Mouse (Mus musculus) kidney, embryonic 14.5 days (tissue): ENCODE results near the gene Shisa6. TPM values are rescaled to one million over a fixed set of nuclear protein-coding genes. Genes with fewer than 3 reads are reported as not detected.

Experiments used
- ATAC-seq: fragments of 200-750 bp; cut with Nextera tagmentation; 2 replicates; pipeline ENCODE4 v1.8.0; 2017; ENCODE audit warnings: moderate number of reproducible peaks, mild to moderate bottlenecking, moderate TSS enrichment, moderate library complexity; ENCODE audit not compliant: low FRiP score, low TSS enrichment
- H3K27ac ChIP-seq: fragments of 300-500 bp; sonication (generic); 2 replicates; pipeline ENCODE4 v1.5.1; 2014; ENCODE audit warnings: low read depth, mild to moderate bottlenecking, low read length, moderate library complexity, mixed read lengths
- H3K27me3 ChIP-seq: fragments of 300-500 bp; sonication (generic); 2 replicates; pipeline ENCODE4 v1.6.1; 2014; ENCODE audit warnings: mild to moderate bottlenecking, low read length; ENCODE audit not compliant: control insufficient read depth, insufficient read depth
- H3K36me3 ChIP-seq: fragments of 300-500 bp; sonication (generic); 2 replicates; pipeline ENCODE4 v1.6.1; 2014; ENCODE audit warnings: low read length, mixed read lengths; ENCODE audit not compliant: control insufficient read depth, insufficient read depth
- H3K4me1 ChIP-seq: fragments of 300-500 bp; sonication (generic); 2 replicates; pipeline ENCODE4 v1.6.1; 2014; ENCODE audit warnings: low read length, mixed read lengths; ENCODE audit not compliant: control insufficient read depth, insufficient read depth
- H3K4me2 ChIP-seq: fragments of 300-500 bp; sonication (generic); replicated peaks from 2 replicates; pipeline ENCODE4 v1.6.1; 2014; ENCODE audit warnings: low read depth, mild to moderate bottlenecking, low read length
- H3K4me3 ChIP-seq: fragments of 300-500 bp; sonication (generic); 2 replicates; pipeline ENCODE4 v1.5.1; 2014; ENCODE audit warnings: mild to moderate bottlenecking, low read length
- H3K9ac ChIP-seq: fragments of 300-500 bp; sonication (generic); 2 replicates; pipeline ENCODE4 v1.6.1; 2014; ENCODE audit warnings: low read depth, mild to moderate bottlenecking, low read length, moderate library complexity
- H3K9me3 ChIP-seq: fragments of 300-500 bp; sonication (generic); 2 replicates; pipeline ENCODE4 v1.6.1; 2016; ENCODE audit warnings: low read length; ENCODE audit not compliant: control insufficient read depth
- WGBS: fragments of 180-500 bp; shearing (Covaris S2); extraction: QIAGEN DNeasy Blood & Tissue Kit; methylation state at CpG from one replicate; pipeline ENCODE4 v1.1.7; 2014; 5-methylcytosine and 5-hydroxymethylcytosine counted together
- polyA plus RNA-seq: library from polyadenylated mRNA; unstranded; fragments of >200 nt; fragmentation: Nextera tagmentation; extraction: Ambion mirVana; gene quantifications from 2 replicates; pipeline ENCODE4 v1.2.1, GENCODE M21; 2014

Gene Shisa6
- polyA plus RNA-seq, 1 experiment from 2014 or later = 0.20 TPM

GRCm38 (mm10) chr11:66236557-66236956 is 289.2 kb downstream of the Shisa6 start:
- Histone ChIP-seq H3K9me3 (no peaks in the 10 kb centered on the region), H3K4me3 (no peak overlapping the region), H3K9ac (no peak overlapping the region), H3K36me3 (no peaks in the 10 kb centered on the region), H3K27me3 (no peaks in the 10 kb centered on the region), H3K27ac (no peak overlapping the region), H3K4me1 (no peaks in the 10 kb centered on the region), H3K4me2 (no peak overlapping the region)
- ATAC-seq = no peak
- 66% methylated on average over 2 of the region's 2 CpGs for WGBS

GRCm38 (mm10) chr11:66232891-66233290 is 292.9 kb downstream of the Shisa6 start:
- H3K9ac ChIP-seq = no peak overlapping the region
- no peak overlapping the region for H3K27ac ChIP-seq
- no peaks in the 10 kb centered on the region for H3K36me3 ChIP-seq
- no peaks in the 10 kb centered on the region for H3K4me1 ChIP-seq
- 3% methylated on average over 1 of the region's 1 CpGs for WGBS
- H3K4me3 ChIP-seq = no peak overlapping the region
- ATAC-seq = no peak
- no peaks in the 10 kb centered on the region for H3K9me3 ChIP-seq
- no peak overlapping the region for H3K4me2 ChIP-seq
- no peaks in the 10 kb centered on the region for H3K27me3 ChIP-seq

- no peak for ATAC-seq
- Histone ChIP-seq H3K27ac (no peak overlapping the region), H3K27me3 (no peaks in the 10 kb centered on the region), H3K4me2 (no peak overlapping the region), H3K4me1 (no peaks in the 10 kb centered on the region), H3K36me3 (no peaks in the 10 kb centered on the region), H3K9me3 (no peaks in the 10 kb centered on the region), H3K4me3 (no peak overlapping the region), H3K9ac (no peak overlapping the region)
- 80% methylated on average over 1 of the region's 1 CpGs for WGBS
Measured at GRCm38 (mm10) chr11:66222133-66222532, 303.6 kb downstream of the Shisa6 start.

- H3K36me3 ChIP-seq = no peaks in the 10 kb centered on the region
- WGBS = 76% methylated on average over 3 of the region's 3 CpGs
- H3K27ac ChIP-seq = no peak overlapping the region
- no peak overlapping the region for H3K9ac ChIP-seq
- no peak overlapping the region for H3K4me2 ChIP-seq
- H3K27me3 ChIP-seq = no peaks in the 10 kb centered on the region
- no peaks in the 10 kb centered on the region for H3K4me1 ChIP-seq
- H3K4me3 ChIP-seq = no peak overlapping the region
- no peaks in the 10 kb centered on the region for H3K9me3 ChIP-seq
- no peak for ATAC-seq
Measured at GRCm38 (mm10) chr11:66218469-66218868, 307.3 kb downstream of the Shisa6 start.

GRCm38 (mm10) chr11:66188627-66189287 is 337.0 kb downstream of the Shisa6 start:
- Histone ChIP-seq H3K36me3 (no peaks in the 10 kb centered on the region), H3K4me1 (no peaks in the 10 kb centered on the region), H3K9me3 (no peaks in the 10 kb centered on the region), H3K27ac (no peak overlapping the region), H3K27me3 (no peaks in the 10 kb centered on the region), H3K9ac (no peak overlapping the region), H3K4me3 (no peak overlapping the region), H3K4me2 (no peak overlapping the region)
- peak; percentile 69; the same call in 1 of the 2 replicates for ATAC-seq
- WGBS = 77% methylated on average over 3 of the region's 3 CpGs

- Histone ChIP-seq H3K9ac (no peak overlapping the region), H3K4me1 (no peaks in the 10 kb centered on the region), H3K9me3 (no peaks in the 10 kb centered on the region), H3K4me3 (no peak overlapping the region), H3K27me3 (no peaks in the 10 kb centered on the region), H3K4me2 (no peak overlapping the region), H3K36me3 (no peaks in the 10 kb centered on the region), H3K27ac (no peak overlapping the region)
- no peak for ATAC-seq
- WGBS = 90% methylated on average over 2 of the region's 2 CpGs
Measured at GRCm38 (mm10) chr11:66188146-66188545, 337.6 kb downstream of the Shisa6 start.

GRCm38 (mm10) chr11:66177781-66178180 is 348.0 kb downstream of the Shisa6 start:
- Histone ChIP-seq H3K27me3 (no peaks in the 10 kb centered on the region), H3K4me3 (no peak overlapping the region), H3K9ac (no peak overlapping the region), H3K36me3 (no peaks in the 10 kb centered on the region), H3K4me1 (no peaks in the 10 kb centered on the region), H3K27ac (no peak overlapping the region), H3K9me3 (peaks cover 3% of the 10 kb centered on the region; the same call in 1 of the 2 replicates), H3K4me2 (no peak overlapping the region)
- no peak for ATAC-seq
- WGBS = 82% methylated on average over 2 of the region's 2 CpGs

GRCm38 (mm10) chr11:66167801-66168651 is 357.7 kb downstream of the Shisa6 start, which contains the start of gene Dnah9:
Gene Dnah9 (minus strand): TSS chr11:66168551.
- ATAC-seq = peak; percentile 94
- H3K27me3 ChIP-seq = peaks cover 13% of the 10 kb centered on the region; the same call in 1 of the 2 replicates
- H3K4me3 ChIP-seq = peak within 1 kb of the TSS; percentile 55
- no peak within 1 kb of the TSS for H3K27ac ChIP-seq
- no peaks in the 10 kb centered on the region for H3K9me3 ChIP-seq
- WGBS = 1% methylated on average over 50 of the region's 53 CpGs
- no peaks in the 10 kb centered on the region for H3K36me3 ChIP-seq
- H3K4me1 ChIP-seq = 0 out of 2 replicates have a peak, but pooled peaks cover 3% of the 10 kb centered on the region
- H3K4me2 ChIP-seq = peak within 1 kb of the TSS; percentile 99
- H3K9ac ChIP-seq = no peak within 1 kb of the TSS

- WGBS = 81% methylated on average over 2 of the region's 2 CpGs
- Histone ChIP-seq H3K4me2 (no peak overlapping the region), H3K27me3 (peaks cover 6% of the 10 kb centered on the region; the same call in 1 of the 2 replicates), H3K4me1 (0 out of 2 replicates have a peak, but pooled peaks cover 3% of the 10 kb centered on the region), H3K9me3 (no peaks in the 10 kb centered on the region), H3K27ac (no peak overlapping the region), H3K36me3 (no peaks in the 10 kb centered on the region), H3K4me3 (no peak overlapping the region), H3K9ac (no peak overlapping the region)
- no peak for ATAC-seq
Measured at GRCm38 (mm10) chr11:66164022-66164421, 361.7 kb downstream of the Shisa6 start.
